Mouse (Mus musculus) liver, embryonic 14.5 days (tissue): Measurements from ENCODE around the gene Szt2.

ENCODE experiments used
- CTCF ChIP-seq: IDR thresholded peaks from 2 replicates; pipeline ENCODE4 v1.5.1; 2016; ENCODE audit warnings: antibody characterized with exemption, low read depth, control low read depth
- EP300 ChIP-seq: IDR thresholded peaks from 2 replicates; pipeline ENCODE4 v1.6.1; 2016; ENCODE audit warnings: antibody characterized with exemption, low read depth

- TF ChIP-seq CTCF = no peak
- TF ChIP-seq EP300 = no peak
These were observed 45.1 kb downstream of the Szt2 start for GRCm38 (mm10) chr4:118363985-118364384.
